Mouse (Mus musculus): ENCODE data around the gene Ift20. TPM values are rescaled to one million over a fixed set of nuclear protein-coding genes. Genes with fewer than 3 reads are reported as not detected.

Ift20 gene
- polyA plus RNA-seq (2015; fragmentation: Nextera tagmentation; extraction: Ambion mirVana): 125 and 130 TPM in 2 replicates

GRCm38 (mm10) chr11:78536080-78536689 lies at the start of gene Ift20, which contains the start of gene Tnfaip1:
TSS of gene Ift20 (plus strand) at chr11:78536361.
TSS of gene Tnfaip1 (minus strand) at chr11:78536332.
- WGBS: under 1% methylated on average over 52 of the region's 52 CpGs
- Histone ChIP-seq H3K4me1 (ENCODE audit: insufficient read depth, low read length) (peaks cover 20% of the 10 kb centered on the region), H3K27ac (ENCODE audit: low read length) (peak within 1 kb of the TSS; percentile 96), H3K9ac (replicated peaks; ENCODE audit: low read length) (peak within 1 kb of the TSS; percentile 88), H3K36me3 (ENCODE audit: insufficient read depth, low read length) (peaks cover 15% of the 10 kb centered on the region), H3K9me3 (ENCODE audit: low read length) (no peaks in the 10 kb centered on the region), H3K4me2 (replicated peaks; ENCODE audit: low read depth, low read length) (peak within 1 kb of the TSS; percentile 79), H3K27me3 (ENCODE audit: insufficient read depth, low read length) (no peaks in the 10 kb centered on the region), H3K4me3 (ENCODE audit: low read length) (peak within 1 kb of the TSS; percentile 87)
- ATAC-seq (ENCODE audit: low FRiP score, low TSS enrichment): peak; percentile 98

- no peak for ATAC-seq (ENCODE audit: low FRiP score, low TSS enrichment)
- 3% methylated on average over 8 of the region's 8 CpGs for WGBS
- Histone ChIP-seq H3K9ac (replicated peaks; ENCODE audit: low read length) (no peak overlapping the region), H3K4me1 (ENCODE audit: insufficient read depth, low read length) (peaks cover 7% of the 10 kb centered on the region; the same call in 1 of the 2 replicates), H3K36me3 (ENCODE audit: insufficient read depth, low read length) (no peaks in the 10 kb centered on the region), H3K27me3 (ENCODE audit: insufficient read depth, low read length) (peaks cover 53% of the 10 kb centered on the region), H3K4me3 (ENCODE audit: low read length) (no peak overlapping the region), H3K27ac (ENCODE audit: low read length) (no peak overlapping the region), H3K4me2 (replicated peaks; ENCODE audit: low read depth, low read length) (no peak overlapping the region), H3K9me3 (ENCODE audit: low read length) (no peaks in the 10 kb centered on the region)
Measured at GRCm38 (mm10) chr11:78488168-78488567, 48.0 kb upstream of the Ift20 start.

GRCm38 (mm10) chr11:78490781-78491241 lies 45.4 kb upstream of the Ift20 start:
- H3K4me1 ChIP-seq (ENCODE audit: insufficient read depth, low read length): peaks cover 7% of the 10 kb centered on the region; the same call in 1 of the 2 replicates
- peak overlapping the region; percentile 52 for H3K4me2 ChIP-seq (replicated peaks; ENCODE audit: low read depth, low read length)
- H3K27me3 ChIP-seq (ENCODE audit: insufficient read depth, low read length): peaks cover 69% of the 10 kb centered on the region
- H3K9me3 ChIP-seq (ENCODE audit: low read length): no peaks in the 10 kb centered on the region
- ATAC-seq (ENCODE audit: low FRiP score, low TSS enrichment): peak; percentile 81; the same call in 1 of the 2 replicates
- no peak overlapping the region for H3K9ac ChIP-seq (replicated peaks; ENCODE audit: low read length)
- no peak overlapping the region for H3K27ac ChIP-seq (ENCODE audit: low read length)
- 8% methylated on average over 48 of the region's 48 CpGs for WGBS
- H3K4me3 ChIP-seq (ENCODE audit: low read length): peak overlapping the region; percentile 26
- H3K36me3 ChIP-seq (ENCODE audit: insufficient read depth, low read length): no peaks in the 10 kb centered on the region

- no peaks in the 10 kb centered on the region for H3K9me3 ChIP-seq (ENCODE audit: low read length)
- no peaks in the 10 kb centered on the region for H3K36me3 ChIP-seq (ENCODE audit: insufficient read depth, low read length)
- peaks cover 48% of the 10 kb centered on the region for H3K27me3 ChIP-seq (ENCODE audit: insufficient read depth, low read length)
- H3K4me2 ChIP-seq (replicated peaks; ENCODE audit: low read depth, low read length): no peak overlapping the region
- no peak overlapping the region for H3K4me3 ChIP-seq (ENCODE audit: low read length)
- no peak overlapping the region for H3K9ac ChIP-seq (replicated peaks; ENCODE audit: low read length)
- no peak overlapping the region for H3K27ac ChIP-seq (ENCODE audit: low read length)
- peaks cover 18% of the 10 kb centered on the region for H3K4me1 ChIP-seq (ENCODE audit: insufficient read depth, low read length)
- no peak for ATAC-seq (ENCODE audit: low FRiP score, low TSS enrichment)
- WGBS: 2% methylated on average over 6 of the region's 6 CpGs
Measured at GRCm38 (mm10) chr11:78495904-78496303, 40.3 kb upstream of the Ift20 start.

GRCm38 (mm10) chr11:78497071-78497541 lies 39.1 kb upstream of the Ift20 start:
- Histone ChIP-seq H3K4me1 (ENCODE audit: insufficient read depth, low read length) (peaks cover 17% of the 10 kb centered on the region), H3K27ac (ENCODE audit: low read length) (no peak overlapping the region), H3K36me3 (ENCODE audit: insufficient read depth, low read length) (no peaks in the 10 kb centered on the region), H3K4me3 (ENCODE audit: low read length) (peak overlapping the region; percentile 56), H3K4me2 (replicated peaks; ENCODE audit: low read depth, low read length) (peak overlapping the region; percentile 95), H3K9ac (replicated peaks; ENCODE audit: low read length) (0 out of 2 replicates have a peak overlapping the region, but pooled peaks have one; percentile 10), H3K9me3 (ENCODE audit: low read length) (no peaks in the 10 kb centered on the region), H3K27me3 (ENCODE audit: insufficient read depth, low read length) (peaks cover 40% of the 10 kb centered on the region)
- ATAC-seq (ENCODE audit: low FRiP score, low TSS enrichment): peak; percentile 59
- under 1% methylated on average over 44 of the region's 44 CpGs for WGBS

GRCm38 (mm10) chr11:78497544-78498522 lies 38.3 kb upstream of the Ift20 start, which contains the start of gene Sarm1:
TSS of gene Sarm1 (minus strand) at chr11:78497754.
- H3K9ac ChIP-seq (replicated peaks; ENCODE audit: low read length): peak within 1 kb of the TSS; percentile 56; the same call in 1 of the 2 replicates
- H3K4me1 ChIP-seq (ENCODE audit: insufficient read depth, low read length): peaks cover 17% of the 10 kb centered on the region
- peak; percentile 95 for ATAC-seq (ENCODE audit: low FRiP score, low TSS enrichment)
- WGBS: 3% methylated on average over 36 of the region's 36 CpGs
- peak within 1 kb of the TSS; percentile 56 for H3K4me3 ChIP-seq (ENCODE audit: low read length)
- H3K27me3 ChIP-seq (ENCODE audit: insufficient read depth, low read length): peaks cover 40% of the 10 kb centered on the region
- 0 out of 2 replicates have a peak within 1 kb of the TSS, but pooled peaks have one; percentile 29 for H3K27ac ChIP-seq (ENCODE audit: low read length)
- no peaks in the 10 kb centered on the region for H3K36me3 ChIP-seq (ENCODE audit: insufficient read depth, low read length)
- H3K4me2 ChIP-seq (replicated peaks; ENCODE audit: low read depth, low read length): peak within 1 kb of the TSS; percentile 95
- H3K9me3 ChIP-seq (ENCODE audit: low read length): no peaks in the 10 kb centered on the region

GRCm38 (mm10) chr11:78499004-78499403 lies 37.2 kb upstream of the Ift20 start, which contains the start of gene Vtn:
TSS of gene Vtn (plus strand) at chr11:78499091.
- Histone ChIP-seq H3K9me3 (ENCODE audit: low read length) (no peaks in the 10 kb centered on the region), H3K4me3 (ENCODE audit: low read length) (peak within 1 kb of the TSS; percentile 56), H3K27me3 (ENCODE audit: insufficient read depth, low read length) (peaks cover 40% of the 10 kb centered on the region), H3K27ac (ENCODE audit: low read length) (0 out of 2 replicates have a peak within 1 kb of the TSS, but pooled peaks have one; percentile 29), H3K36me3 (ENCODE audit: insufficient read depth, low read length) (no peaks in the 10 kb centered on the region), H3K4me1 (ENCODE audit: insufficient read depth, low read length) (peaks cover 17% of the 10 kb centered on the region), H3K9ac (replicated peaks; ENCODE audit: low read length) (peak within 1 kb of the TSS; percentile 56; the same call in 1 of the 2 replicates), H3K4me2 (replicated peaks; ENCODE audit: low read depth, low read length) (peak within 1 kb of the TSS; percentile 95)
- no peak for ATAC-seq (ENCODE audit: low FRiP score, low TSS enrichment)
- WGBS: 49% methylated on average over 7 of the region's 7 CpGs

- Histone ChIP-seq H3K4me2 (replicated peaks; ENCODE audit: low read depth, low read length) (no peak overlapping the region), H3K36me3 (ENCODE audit: insufficient read depth, low read length) (no peaks in the 10 kb centered on the region), H3K27ac (ENCODE audit: low read length) (no peak overlapping the region), H3K4me3 (ENCODE audit: low read length) (no peak overlapping the region), H3K4me1 (ENCODE audit: insufficient read depth, low read length) (peaks cover 17% of the 10 kb centered on the region), H3K9me3 (ENCODE audit: low read length) (no peaks in the 10 kb centered on the region), H3K27me3 (ENCODE audit: insufficient read depth, low read length) (peaks cover 34% of the 10 kb centered on the region), H3K9ac (replicated peaks; ENCODE audit: low read length) (no peak overlapping the region)
- 40% methylated on average over 16 of the region's 16 CpGs for WGBS
- ATAC-seq (ENCODE audit: low FRiP score, low TSS enrichment): no peak
Measured at GRCm38 (mm10) chr11:78499543-78499942, 36.6 kb upstream of the Ift20 start.

- H3K4me3 ChIP-seq (ENCODE audit: low read length): no peak overlapping the region
- H3K27me3 ChIP-seq (ENCODE audit: insufficient read depth, low read length): peaks cover 26% of the 10 kb centered on the region
- H3K4me1 ChIP-seq (ENCODE audit: insufficient read depth, low read length): peaks cover 17% of the 10 kb centered on the region
- no peak overlapping the region for H3K27ac ChIP-seq (ENCODE audit: low read length)
- WGBS: 73% methylated on average over 9 of the region's 9 CpGs
- no peak overlapping the region for H3K4me2 ChIP-seq (replicated peaks; ENCODE audit: low read depth, low read length)
- no peaks in the 10 kb centered on the region for H3K9me3 ChIP-seq (ENCODE audit: low read length)
- ATAC-seq (ENCODE audit: low FRiP score, low TSS enrichment): no peak
- H3K9ac ChIP-seq (replicated peaks; ENCODE audit: low read length): no peak overlapping the region
- no peaks in the 10 kb centered on the region for H3K36me3 ChIP-seq (ENCODE audit: insufficient read depth, low read length)
Measured at GRCm38 (mm10) chr11:78500623-78501202, 35.4 kb upstream of the Ift20 start.

All from kidney, embryonic 16.5 days (tissue).